Mouse (Mus musculus) heart, embryonic 13.5 days (tissue): ENCODE measurements around the gene Ano10. TPM values are rescaled to one million over a fixed set of nuclear protein-coding genes. Genes with fewer than 3 reads are reported as not detected.

Experiments used
- ATAC-seq: fragments of 200-750 bp; cut with Nextera tagmentation; 2 replicates; pipeline ENCODE4 v1.8.0; 2017; ENCODE audit warnings: moderate TSS enrichment; ENCODE audit not compliant: insufficient number of reproducible peaks, low FRiP score, low TSS enrichment; ENCODE audit errors: extremely low read depth
- H3K27ac ChIP-seq: fragments of 300-500 bp; sonication (generic); replicated peaks from 2 replicates; pipeline ENCODE4 v1.5.1; 2015; ENCODE audit warnings: moderate library complexity, mild to moderate bottlenecking, inconsistent platforms
- H3K27me3 ChIP-seq: fragments of 300-500 bp; sonication (generic); replicated peaks from 2 replicates; pipeline ENCODE4 v1.6.1; 2015; ENCODE audit warnings: mild to moderate bottlenecking, inconsistent platforms
- H3K36me3 ChIP-seq: fragments of 300-500 bp; sonication (generic); 2 replicates; pipeline ENCODE4 v1.6.1; 2015; ENCODE audit warnings: mild to moderate bottlenecking, inconsistent platforms
- H3K4me1 ChIP-seq: fragments of 300-500 bp; sonication (generic); 2 replicates; pipeline ENCODE4 v1.6.1; 2015; ENCODE audit warnings: inconsistent platforms
- H3K4me2 ChIP-seq: fragments of 300-500 bp; sonication (generic); 2 replicates; pipeline ENCODE4 v1.6.1; 2015; ENCODE audit warnings: inconsistent platforms, mild to moderate bottlenecking, moderate library complexity
- H3K4me3 ChIP-seq: fragments of 300-500 bp; sonication (generic); 2 replicates; pipeline ENCODE4 v1.5.1; 2015; ENCODE audit warnings: moderate library complexity, mild to moderate bottlenecking, inconsistent platforms
- H3K9ac ChIP-seq: fragments of 300-500 bp; sonication (generic); 2 replicates; pipeline ENCODE4 v1.6.1; 2015; ENCODE audit warnings: inconsistent platforms, mild to moderate bottlenecking, moderate library complexity
- H3K9me3 ChIP-seq: fragments of 300-500 bp; sonication (generic); 2 replicates; pipeline ENCODE4 v1.6.1; 2016; ENCODE audit warnings: inconsistent platforms
- WGBS: fragments of 180-500 bp; shearing (Covaris S2); methylation state at CpG from one replicate; pipeline ENCODE4 v1.1.7; 2015; ENCODE audit warnings: mixed read lengths; 5-methylcytosine and 5-hydroxymethylcytosine counted together
- polyA plus RNA-seq: library from polyadenylated mRNA; unstranded; fragments of >200 nt; fragmentation: Nextera tagmentation; extraction: Ambion mirVana; gene quantifications from 2 replicates; pipeline ENCODE4 v1.2.1, GENCODE M21; 2015

The Ano10 gene
- polyA plus RNA-seq, 1 experiment from 2014 or later: 30.8 TPM

DNA sequence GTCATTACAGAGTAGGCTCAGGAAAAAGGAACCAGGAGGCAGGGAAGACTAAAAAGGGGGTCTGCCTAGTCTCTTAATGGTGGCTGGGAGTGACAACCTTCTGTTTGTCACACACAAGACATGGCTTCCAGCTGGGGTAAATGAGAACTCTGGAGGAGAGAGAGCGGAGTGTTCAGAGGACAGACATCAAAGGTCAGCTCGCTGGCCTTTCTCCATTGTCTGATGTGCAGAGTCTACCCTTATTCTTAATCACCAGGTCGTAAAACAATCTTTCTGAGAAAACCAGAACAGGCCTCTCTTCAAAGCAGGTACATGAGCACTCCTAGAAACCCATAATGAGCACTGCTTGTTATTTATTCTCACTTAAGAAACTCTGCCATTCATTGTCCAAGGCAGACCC is 5.8 kb downstream of the Ano10 start:
- Histone ChIP-seq H3K36me3 (no peaks in the 10 kb centered on the region), H3K9ac (no peak overlapping the region), H3K27ac (no peak overlapping the region), H3K4me2 (no peak overlapping the region), H3K4me1 (peaks cover 11% of the 10 kb centered on the region), H3K27me3 (no peaks in the 10 kb centered on the region), H3K9me3 (no peaks in the 10 kb centered on the region), H3K4me3 (no peak overlapping the region)
- ATAC-seq: no peak
- WGBS: 68% methylated on average over 3 of the region's 3 CpGs

DNA sequence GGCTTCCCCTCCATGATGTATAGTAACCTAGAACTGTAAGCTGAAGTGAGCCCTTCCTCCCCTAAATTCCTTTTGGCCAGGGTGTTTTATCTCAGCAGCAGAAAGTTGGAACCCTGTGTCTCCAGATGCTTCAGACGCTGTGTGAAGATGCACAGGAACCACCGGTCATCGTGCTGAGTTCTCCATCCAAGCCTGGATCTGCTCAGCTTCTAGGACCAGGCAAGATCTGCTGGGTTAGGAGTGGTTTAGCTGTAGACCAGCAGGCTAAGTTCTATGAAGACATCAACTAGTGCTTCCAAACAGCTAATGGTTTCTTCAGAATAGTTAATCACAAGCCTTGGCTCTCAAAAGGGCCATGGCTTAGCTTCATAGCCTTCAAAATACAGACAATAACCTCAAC is 6.7 kb downstream of the Ano10 start:
- no peak overlapping the region for H3K9ac ChIP-seq
- no peak overlapping the region for H3K4me2 ChIP-seq
- no peaks in the 10 kb centered on the region for H3K27me3 ChIP-seq
- H3K27ac ChIP-seq: no peak overlapping the region
- no peak overlapping the region for H3K4me3 ChIP-seq
- ATAC-seq: no peak
- 81% methylated on average over 3 of the region's 3 CpGs for WGBS
- H3K4me1 ChIP-seq: peaks cover 6% of the 10 kb centered on the region
- no peaks in the 10 kb centered on the region for H3K36me3 ChIP-seq
- no peaks in the 10 kb centered on the region for H3K9me3 ChIP-seq

DNA sequence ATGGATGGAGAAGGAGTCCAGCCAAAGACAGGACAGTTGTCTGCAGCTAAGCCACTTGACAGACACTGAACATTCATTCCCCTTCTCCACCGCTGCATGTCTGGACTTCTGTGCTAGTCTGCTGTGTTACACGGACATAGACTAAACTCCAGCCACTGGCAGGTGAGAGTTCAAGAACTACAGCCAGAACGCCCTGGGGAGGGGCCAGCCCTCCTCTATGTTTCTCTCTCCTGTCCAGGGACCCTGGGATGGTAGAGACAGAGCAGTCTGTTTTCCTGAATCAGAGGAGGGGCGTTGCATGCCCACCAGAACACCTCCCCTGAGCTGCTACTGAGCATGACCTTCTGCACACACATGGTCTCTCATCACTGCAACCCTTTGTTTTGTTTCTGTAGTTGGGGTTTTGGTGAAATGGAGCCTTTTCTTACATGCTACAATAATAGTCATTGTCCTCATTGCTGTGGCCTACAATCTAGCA is 8.4 kb downstream of the Ano10 start:
- WGBS: 28% methylated on average over 4 of the region's 4 CpGs
- H3K27ac ChIP-seq: no peak overlapping the region
- no peak overlapping the region for H3K4me3 ChIP-seq

DNA sequence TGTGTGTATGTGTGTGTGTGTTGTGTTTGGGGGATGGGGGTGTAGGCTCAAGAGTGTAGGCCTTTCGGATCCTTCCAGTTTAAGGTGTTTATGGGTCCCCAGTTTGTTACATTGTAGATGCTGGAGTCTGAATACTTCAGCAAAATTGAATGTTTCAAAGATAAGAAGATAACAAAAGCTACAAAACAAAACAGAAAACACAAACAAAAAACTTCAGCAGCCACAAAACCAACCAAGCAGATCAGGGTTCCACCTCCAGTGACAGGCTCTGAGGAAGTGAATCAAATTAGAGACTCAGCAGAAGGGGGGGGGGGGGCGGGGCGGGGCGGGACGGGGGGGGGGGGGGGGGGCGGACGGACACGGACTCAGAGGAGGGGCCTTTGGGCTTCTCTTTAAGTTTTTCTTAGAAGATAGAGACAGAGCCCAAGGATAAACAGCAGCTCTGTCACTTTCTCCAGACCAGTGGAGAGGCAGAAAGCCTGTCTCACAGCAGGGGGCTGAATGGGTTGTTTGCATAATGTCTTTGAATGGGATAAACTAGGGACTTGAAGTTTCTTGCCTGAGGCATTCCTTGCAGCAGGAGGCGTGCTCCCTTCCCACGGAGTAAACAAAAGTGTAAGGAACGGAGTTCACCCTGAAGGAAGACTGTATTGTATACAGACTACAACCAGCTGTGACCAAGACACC is 8.9 kb downstream of the Ano10 start:
- no peaks in the 10 kb centered on the region for H3K9me3 ChIP-seq
- 12% methylated on average over 8 of the region's 11 CpGs for WGBS
- no peak for ATAC-seq
- no peak overlapping the region for H3K9ac ChIP-seq
- H3K4me1 ChIP-seq: peaks cover 6% of the 10 kb centered on the region
- no peak overlapping the region for H3K4me3 ChIP-seq
- H3K36me3 ChIP-seq: no peaks in the 10 kb centered on the region
- H3K27me3 ChIP-seq: no peaks in the 10 kb centered on the region
- H3K27ac ChIP-seq: no peak overlapping the region
- H3K4me2 ChIP-seq: peak overlapping the region; percentile 30

More for the DNA sequence above, 8.4 kb downstream of the Ano10 start:
- Histone ChIP-seq H3K4me2 (peak overlapping the region; percentile 30), H3K36me3 (no peaks in the 10 kb centered on the region), H3K9me3 (no peaks in the 10 kb centered on the region), H3K9ac (no peak overlapping the region), H3K4me1 (peaks cover 6% of the 10 kb centered on the region), H3K27me3 (no peaks in the 10 kb centered on the region)
- ATAC-seq: no peak

DNA sequence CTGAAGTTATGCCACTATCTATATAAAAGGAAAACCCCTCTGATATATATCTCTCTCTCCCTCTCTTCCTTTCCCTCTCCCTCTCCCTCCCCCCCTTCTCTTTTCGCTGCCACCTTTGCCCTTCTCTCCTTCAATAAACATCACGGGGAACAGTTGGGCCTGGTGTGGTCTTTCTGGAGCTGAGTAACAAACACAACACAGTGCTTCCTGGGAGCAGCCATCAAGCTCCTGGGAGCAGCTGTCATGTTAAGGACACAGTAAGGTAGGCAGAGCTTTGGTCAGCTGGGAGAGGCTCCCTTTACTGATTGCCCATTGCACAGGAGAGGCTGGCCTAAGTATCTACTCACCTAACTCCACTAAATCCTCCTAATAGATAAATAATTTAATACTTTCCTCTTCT is 9.5 kb downstream of the Ano10 start:
- no peak overlapping the region for H3K9ac ChIP-seq
- H3K36me3 ChIP-seq: no peaks in the 10 kb centered on the region
- H3K4me2 ChIP-seq: no peak overlapping the region
- H3K9me3 ChIP-seq: no peaks in the 10 kb centered on the region
- no peaks in the 10 kb centered on the region for H3K27me3 ChIP-seq
- ATAC-seq: no peak
- no peak overlapping the region for H3K4me3 ChIP-seq
- no peak overlapping the region for H3K27ac ChIP-seq
- peaks cover 6% of the 10 kb centered on the region for H3K4me1 ChIP-seq
- WGBS: 63% methylated on average over 2 of the region's 2 CpGs

DNA sequence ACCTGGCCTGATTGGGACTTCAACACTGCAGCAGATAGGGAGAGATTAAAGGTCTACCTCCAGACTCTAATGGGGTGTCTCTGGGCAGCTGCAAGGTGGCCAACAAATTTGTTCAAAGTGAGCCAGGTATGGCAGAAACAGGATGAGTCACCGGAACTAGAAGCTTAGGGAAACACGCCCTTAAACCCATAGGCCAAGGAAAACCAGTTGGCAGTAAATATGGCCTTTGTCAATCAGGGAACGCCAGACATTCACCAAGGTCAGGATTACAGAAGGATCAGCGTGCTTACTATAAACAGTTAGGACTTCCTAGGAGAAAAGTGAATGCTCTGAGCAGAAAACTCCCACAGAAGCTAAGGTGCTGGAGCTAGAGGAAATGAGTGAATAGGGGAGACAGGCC is 13.2 kb downstream of the Ano10 start:
- peaks cover 6% of the 10 kb centered on the region for H3K4me1 ChIP-seq
- no peak overlapping the region for H3K4me2 ChIP-seq
- no peak overlapping the region for H3K4me3 ChIP-seq
- no peaks in the 10 kb centered on the region for H3K9me3 ChIP-seq
- H3K27me3 ChIP-seq: no peaks in the 10 kb centered on the region
- no peak overlapping the region for H3K27ac ChIP-seq
- H3K9ac ChIP-seq: no peak overlapping the region
- WGBS: 82% methylated on average over 4 of the region's 4 CpGs
- peaks cover 6% of the 10 kb centered on the region for H3K36me3 ChIP-seq
- no peak for ATAC-seq

DNA sequence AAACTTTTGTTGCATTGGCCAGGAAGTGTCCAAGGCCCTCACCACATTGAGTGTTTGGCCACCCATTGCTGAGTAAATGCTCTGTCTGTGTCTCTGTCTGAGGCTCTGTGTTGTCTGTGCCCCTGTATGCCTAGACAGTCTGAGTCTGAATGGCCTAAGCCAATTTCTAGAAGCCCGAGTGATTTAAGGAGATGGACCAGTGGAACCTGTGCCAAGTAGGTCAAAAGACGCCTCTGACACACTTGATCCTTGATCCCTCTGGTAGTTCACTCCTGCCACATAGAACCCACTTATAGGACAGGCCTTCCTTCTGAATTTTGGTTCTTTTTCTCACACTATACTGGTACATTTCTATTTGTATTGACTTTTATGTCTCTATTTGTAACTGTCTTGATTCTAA is 17.6 kb downstream of the Ano10 start:
- no peak overlapping the region for H3K9ac ChIP-seq
- WGBS: 80% methylated on average over 2 of the region's 2 CpGs
- peaks cover 40% of the 10 kb centered on the region for H3K36me3 ChIP-seq
- H3K4me3 ChIP-seq: no peak overlapping the region
- H3K27ac ChIP-seq: no peak overlapping the region
- no peaks in the 10 kb centered on the region for H3K9me3 ChIP-seq
- ATAC-seq: no peak
- H3K4me1 ChIP-seq: no peaks in the 10 kb centered on the region
- no peaks in the 10 kb centered on the region for H3K27me3 ChIP-seq
- no peak overlapping the region for H3K4me2 ChIP-seq

DNA sequence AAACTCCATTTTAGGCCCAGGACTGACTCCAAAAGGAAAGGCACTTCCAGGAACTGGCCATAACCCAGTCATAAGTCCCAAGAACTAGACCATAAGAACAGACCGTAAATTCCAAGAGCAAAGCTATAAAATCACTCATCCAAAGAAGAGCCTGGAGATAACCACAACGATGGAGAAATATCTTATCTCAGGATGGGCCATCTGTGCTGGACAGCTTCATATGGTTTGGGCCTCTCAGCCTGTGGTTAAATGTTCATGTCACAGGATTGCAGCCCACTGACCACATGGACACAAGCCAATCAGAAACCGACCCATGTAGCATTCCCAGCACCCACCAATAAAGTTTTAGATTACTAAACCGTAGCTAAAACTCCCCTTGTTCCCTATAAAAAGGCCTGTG is 18.1 kb downstream of the Ano10 start:
- 74% methylated on average over 4 of the region's 4 CpGs for whole genome bisulfite sequencing
- Histone ChIP-seq H3K4me1 (no peaks in the 10 kb centered on the region), H3K27ac (no peak overlapping the region), H3K4me2 (no peak overlapping the region), H3K9ac (no peak overlapping the region), H3K27me3 (no peaks in the 10 kb centered on the region), H3K4me3 (no peak overlapping the region), H3K9me3 (no peaks in the 10 kb centered on the region), H3K36me3 (peaks cover 44% of the 10 kb centered on the region)
- no peak for ATAC-seq

DNA sequence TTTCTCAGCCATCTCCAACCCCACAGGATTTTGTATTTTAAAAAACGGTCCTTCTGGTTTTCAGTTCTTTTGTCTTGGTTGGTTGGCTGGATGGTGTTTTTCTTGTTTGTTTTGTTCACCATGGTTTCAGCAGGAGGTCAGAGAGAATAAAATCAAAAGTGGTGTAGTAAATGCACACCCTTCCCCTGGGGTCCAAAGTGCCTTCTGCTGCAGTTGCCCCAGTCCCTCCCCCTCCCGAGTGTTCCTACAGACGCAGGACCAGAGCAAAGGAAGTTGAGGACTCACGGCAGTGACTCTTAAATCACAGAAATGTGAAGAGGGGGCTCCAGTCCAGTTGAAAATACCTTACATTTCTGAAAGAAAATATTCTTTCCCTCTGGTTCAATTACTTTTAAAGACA is 19.9 kb downstream of the Ano10 start:
- ATAC-seq: no peak
- 58% methylated on average over 4 of the region's 4 CpGs for WGBS
- Histone ChIP-seq H3K4me1 (no peaks in the 10 kb centered on the region), H3K27me3 (no peaks in the 10 kb centered on the region), H3K27ac (no peak overlapping the region), H3K4me3 (no peak overlapping the region), H3K4me2 (no peak overlapping the region), H3K9me3 (no peaks in the 10 kb centered on the region), H3K9ac (no peak overlapping the region), H3K36me3 (peaks cover 52% of the 10 kb centered on the region)

DNA sequence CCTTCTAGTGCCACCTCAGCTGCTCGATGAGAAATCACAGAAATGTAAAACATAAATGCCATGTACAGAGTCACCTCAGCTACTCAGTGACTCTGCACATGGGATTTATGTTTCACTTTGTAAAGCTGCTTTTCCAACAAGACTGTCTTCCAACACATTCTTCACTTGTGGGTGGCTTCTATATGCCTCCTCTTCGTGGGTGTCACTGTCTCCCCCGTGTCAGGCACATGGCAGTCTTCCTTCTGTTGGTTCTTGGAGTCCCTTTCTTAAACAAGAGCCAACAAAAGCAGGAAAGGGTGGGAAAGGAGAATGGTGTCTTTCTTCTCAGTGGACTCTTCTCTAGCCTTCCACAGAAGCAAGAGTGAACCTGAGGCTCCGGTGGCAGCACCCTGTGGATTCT is 20.3 kb downstream of the Ano10 start:
- peaks cover 54% of the 10 kb centered on the region for H3K36me3 ChIP-seq
- WGBS: 81% methylated on average over 4 of the region's 4 CpGs

DNA sequence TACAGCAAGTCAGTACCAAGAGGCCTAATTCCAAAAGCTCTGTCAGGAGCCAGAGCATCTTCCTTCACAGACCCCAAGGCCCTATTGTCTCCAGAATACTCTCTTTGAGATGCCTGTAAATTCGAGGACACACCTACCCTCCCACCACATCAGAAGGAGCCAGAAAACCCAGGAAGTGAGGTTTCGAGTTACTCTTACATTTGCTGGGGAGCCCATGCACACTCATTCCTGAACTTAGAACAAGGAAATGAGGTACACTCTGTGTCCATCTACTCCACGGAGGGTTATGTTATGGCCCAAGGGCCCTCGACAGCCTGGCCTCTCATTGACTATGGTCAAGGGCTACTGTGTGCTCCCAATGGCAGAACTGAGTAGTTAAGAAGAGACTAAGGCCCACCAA is 22.4 kb downstream of the Ano10 start:
- Histone ChIP-seq H3K36me3 (peaks cover 55% of the 10 kb centered on the region), H3K4me1 (no peaks in the 10 kb centered on the region), H3K4me3 (no peak overlapping the region), H3K9ac (no peak overlapping the region), H3K9me3 (no peaks in the 10 kb centered on the region), H3K27me3 (no peaks in the 10 kb centered on the region), H3K4me2 (no peak overlapping the region), H3K27ac (no peak overlapping the region)
- no peak for ATAC-seq
- 70% methylated on average over 4 of the region's 4 CpGs for WGBS

More for the DNA sequence above, 20.3 kb downstream of the Ano10 start:
- no peaks in the 10 kb centered on the region for H3K27me3 ChIP-seq
- H3K9me3 ChIP-seq: no peaks in the 10 kb centered on the region
- no peak overlapping the region for H3K4me2 ChIP-seq
- H3K27ac ChIP-seq: no peak overlapping the region
- ATAC-seq: no peak
- H3K4me1 ChIP-seq: no peaks in the 10 kb centered on the region
- no peak overlapping the region for H3K4me3 ChIP-seq
- H3K9ac ChIP-seq: no peak overlapping the region

DNA sequence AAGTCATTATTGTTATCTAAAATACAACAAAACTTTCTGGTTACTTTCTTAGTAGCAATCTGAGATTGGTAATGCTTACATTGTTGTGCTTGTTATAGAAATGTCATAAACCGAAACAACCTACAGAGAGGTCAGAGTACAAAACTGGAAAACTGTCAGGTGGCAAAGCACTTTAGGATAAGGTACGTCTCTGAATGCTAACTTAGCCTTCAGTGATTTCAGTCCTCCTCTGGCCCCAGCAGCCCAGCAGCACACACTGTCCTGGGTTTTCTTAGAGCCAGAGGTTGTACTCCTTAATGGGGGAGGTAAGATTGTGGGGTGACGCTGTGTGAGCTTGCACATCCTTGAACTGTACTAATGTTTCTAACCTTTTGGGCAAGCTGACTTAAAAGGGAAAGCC is 22.9 kb downstream of the Ano10 start:
- Histone ChIP-seq H3K27ac (no peak overlapping the region), H3K4me2 (no peak overlapping the region), H3K27me3 (no peaks in the 10 kb centered on the region), H3K4me1 (no peaks in the 10 kb centered on the region), H3K9me3 (no peaks in the 10 kb centered on the region), H3K4me3 (no peak overlapping the region), H3K36me3 (peaks cover 59% of the 10 kb centered on the region), H3K9ac (no peak overlapping the region)
- 86% methylated on average over 3 of the region's 3 CpGs for WGBS
- no peak for ATAC-seq
